In genomic region chr3:144736831-144737230, GRCm38 (mm10) we compare ENCODE assay signal across 9 mouse cellular contexts. TPM values are rescaled to one million over a fixed set of nuclear protein-coding genes. Genes with fewer than 3 reads are reported as not detected.
A peak's percentile ranks its signal among the peaks of the same experiment; 100 is the strongest.
DNase-seq lines count a peak whose midpoint lies in the region; ATAC-seq and TF ChIP-seq lines count a peak whose summit lies in the region.
"Had no signal": no experiment of that assay in that cellular context is flagged by ENCODE, and none has a peak within 500 bp of the region (broad histone marks: within the 10 kb centered on the region; RNA-seq: fewer than 3 reads in every experiment).

No protein-coding gene starts in this region.

- H3K4me3 ChIP-seq in MEL (ENCODE audit: control insufficient read depth in 1 of 2, insufficient read depth in 1 of 2, low read depth in 2 of 2, low read length in 2 of 2) = no peak overlapping the region
- H3K4me3 ChIP-seq: myocyte had no signal

- peak; percentile 52 to 81 (median 68) for TF ChIP-seq CTCF in MEL (IDR thresholded peaks at IDR 0.05 in 2 of 3, conservative IDR thresholded peaks at IDR 0.05 in 1 of 3; ENCODE audit: control insufficient read depth in 1 of 3, insufficient read depth in 1 of 3, low read depth in 2 of 3, low read length in 3 of 3, poor library complexity in 1 of 3, severe bottlenecking in 1 of 3)

- TF ChIP-seq EP300 in MEL (IDR thresholded peaks at IDR 0.05; ENCODE audit: low read depth in 1 of 2, low read length in 2 of 2) = no peak

- DNase-seq in adrenal gland, postnatal 10 days = peak; percentile 78
- DNase-seq in adrenal gland, adult 8-10 months = no peak
- DNase-seq in layer of hippocampus, adult 11-12 months (ENCODE audit: low spot score) = peak; percentile 45
- DNase-seq in layer of hippocampus, adult 9-11 months = no peak
- DNase-seq in MEL (ENCODE audit: low read depth, low spot score) = peak; percentile 80
- DNase-seq in forelimb bud, embryonic 11.5 days (ENCODE audit: low read depth, low spot score) = peak; percentile 36
- no peak for DNase-seq in cerebellum, adult 18-20 months

- H3K27ac ChIP-seq in MEL (ENCODE audit: control insufficient read depth, low read depth, low read length) = no peak overlapping the region

- peak; percentile 75 for TF ChIP-seq RAD21 in MEL (IDR thresholded peaks at IDR 0.05; ENCODE audit: low read depth, low read length)

- H3K79me2 ChIP-seq in MEL (ENCODE audit: control insufficient read depth, insufficient read depth, low read length, poor library complexity) = no peaks in the 10 kb centered on the region

- ATAC-seq in megakaryocyte progenitor cell, adult 5-6 weeks (replicated peaks; ENCODE audit: poor library complexity) = peak; percentile 91

- H3K9ac ChIP-seq in MEL (ENCODE audit: control insufficient read depth, low read depth, low read length, poor library complexity, severe bottlenecking) = no peak overlapping the region

- H3K4me1 ChIP-seq in MEL (ENCODE audit: control insufficient read depth in 1 of 2, insufficient read depth in 2 of 2, low read length in 2 of 2) = no peaks in the 10 kb centered on the region

- H3K9me3 ChIP-seq in MEL (replicated peaks; ENCODE audit: insufficient read depth, low read length) = no peaks in the 10 kb centered on the region

- no peaks in the 10 kb centered on the region for H3K27me3 ChIP-seq in MEL (ENCODE audit: control insufficient read depth in 1 of 2, insufficient read depth in 2 of 2, low read length in 2 of 2)

- no peak for TF ChIP-seq POLR2A in MEL (IDR thresholded peaks at IDR 0.05; ENCODE audit: control insufficient read depth in 1 of 2, insufficient read depth in 1 of 2, low read depth in 1 of 2, low read length in 2 of 2, poor library complexity in 1 of 2)

- H3K36me3 ChIP-seq in MEL (ENCODE audit: control insufficient read depth in 1 of 2, insufficient read depth in 2 of 2, low read length in 2 of 2) = no peaks in the 10 kb centered on the region

TF ChIP-seq in MEL, 35 proteins besides CTCF, POLR2A, EP300 and RAD21:
- TF ChIP-seq ETS1 (IDR thresholded peaks at IDR 0.05; ENCODE audit: low read depth, low read length) = no peak
- peak; percentile 78 for TF ChIP-seq ZC3H11A (IDR thresholded peaks at IDR 0.05; ENCODE audit: low read depth, low read length)
- peak; percentile 74 for TF ChIP-seq SMC3 (IDR thresholded peaks at IDR 0.05; ENCODE audit: low read depth, low read length)

RNA-seq across cellular contexts. Expression of gene Sh3glb1, which starts 16.7 kb away (rescaled TPM):
- total RNA-seq in adrenal gland, postnatal 10 days (2021) = 100 to 1,000 TPM; 271 to 286 TPM
- total RNA-seq in adrenal gland, adult 8-10 months (2022) = 100 to 1,000 TPM in 3 of 4 experiments, 10 to 100 TPM in 1; 82.1 to 133 (median 115) TPM
- 33.9 and 39.6 TPM in 2 replicates for total RNA-seq in MEL (2012; rRNA removed)
- 10 to 100 TPM; 61.9 to 89.2 TPM for polyA plus RNA-seq in MEL (2012; ENCODE audit: insufficient read depth in 1 of 2, insufficient read length in 2 of 2, low read depth in 1 of 2, low replicate concordance in 2 of 2, missing spikeins in 1 of 2)
- total RNA-seq in megakaryocyte progenitor cell, adult 5-6 weeks (2015) = 54.3 and 70.0 TPM in 2 replicates
- total RNA-seq in megakaryocyte progenitor cell, adult 5-6 weeks (2017) = 25.5 and 30.3 TPM in 2 replicates

RNA-seq across cellular contexts. Expression of gene Clca3a1, which starts 23.9 kb away (rescaled TPM):
- total RNA-seq in adrenal gland, postnatal 10 days (2021) = 1 to 10 TPM; 9.3 to 9.6 TPM
- 1 to 10 TPM in 3 of 4 experiments, under 1 TPM in 1; 0.89 to 3.4 (median 2.2) TPM for total RNA-seq in adrenal gland, adult 8-10 months (2022)
- total RNA-seq in MEL (2012; rRNA removed) = 0.07 and 0.12 TPM in 2 replicates
- polyA plus RNA-seq in MEL (2012; ENCODE audit: insufficient read depth in 1 of 2, insufficient read length in 2 of 2, low read depth in 1 of 2, low replicate concordance in 2 of 2, missing spikeins in 1 of 2) = under 1 TPM in 1 of 2 experiments, not detected in 1; 0.40 TPM
- 1.7 and 2.0 TPM in 2 replicates for total RNA-seq in megakaryocyte progenitor cell, adult 5-6 weeks (2015)
- 0.92 and 2.3 TPM in 2 replicates for total RNA-seq in megakaryocyte progenitor cell, adult 5-6 weeks (2017)
- polyA plus RNA-seq: myocyte had no signal

Comparison
In these comparisons a context has a peak if more than half of its experiments do, and no peak if none do; other contexts are left out.
1. DNase-seq: peak in adrenal gland, postnatal 10 days (single experiment), layer of hippocampus, adult 11-12 months (single experiment), MEL (single experiment) and forelimb bud, embryonic 11.5 days (single experiment); none in adrenal gland, adult 8-10 months (single experiment), layer of hippocampus, adult 9-11 months (single experiment) and cerebellum, adult 18-20 months (0 of 2).